Mouse (Mus musculus) hindbrain, embryonic 16.5 days (tissue): ENCODE results near the gene Hlx. TPM values are rescaled to one million over a fixed set of nuclear protein-coding genes. Genes with fewer than 3 reads are reported as not detected.

Source experiments
- ATAC-seq: fragments of 200-750 bp; cut with Nextera tagmentation; 2 replicates; pipeline ENCODE4 v1.8.0; 2017; ENCODE audit warnings: moderate TSS enrichment, moderate library complexity
- H3K27ac ChIP-seq: fragments of 300-500 bp; sonication (generic); 2 replicates; pipeline ENCODE4 v1.5.1; 2014; ENCODE audit warnings: low read depth, mild to moderate bottlenecking, control low read depth, low read length, moderate library complexity
- H3K27me3 ChIP-seq: fragments of 300-500 bp; sonication (generic); replicated peaks from 2 replicates; pipeline ENCODE4 v1.6.1; 2014; ENCODE audit warnings: low read length; ENCODE audit not compliant: control insufficient read depth, insufficient read depth
- H3K36me3 ChIP-seq: fragments of 300-500 bp; sonication (generic); 2 replicates; pipeline ENCODE4 v1.6.1; 2014; ENCODE audit warnings: mild to moderate bottlenecking, low read length, moderate library complexity, mixed read lengths; ENCODE audit not compliant: control insufficient read depth, insufficient read depth
- H3K4me1 ChIP-seq: fragments of 300-500 bp; sonication (generic); 2 replicates; pipeline ENCODE4 v1.6.1; 2014; ENCODE audit warnings: low read depth, low read length; ENCODE audit not compliant: control insufficient read depth, insufficient read depth
- H3K4me2 ChIP-seq: fragments of 300-500 bp; sonication (generic); 2 replicates; pipeline ENCODE4 v1.6.1; 2014; ENCODE audit warnings: mild to moderate bottlenecking, low read length, control low read depth, moderate library complexity
- H3K4me3 ChIP-seq: fragments of 300-500 bp; sonication (generic); 2 replicates; pipeline ENCODE4 v1.5.1; 2014; ENCODE audit warnings: mild to moderate bottlenecking, low read length, control low read depth, moderate library complexity
- H3K9ac ChIP-seq: fragments of 300-500 bp; sonication (generic); 2 replicates; pipeline ENCODE4 v1.6.1; 2014; ENCODE audit warnings: low read depth, mild to moderate bottlenecking, control low read depth, low read length, moderate library complexity
- H3K9me3 ChIP-seq: fragments of 300-500 bp; sonication (generic); 2 replicates; pipeline ENCODE4 v1.6.1; 2014; ENCODE audit warnings: mild to moderate bottlenecking, low read length, moderate library complexity; ENCODE audit not compliant: control insufficient read depth
- whole genome bisulfite sequencing: fragments of 180-500 bp; shearing (Covaris S2); extraction: QIAGEN DNeasy Blood & Tissue Kit; methylation state at CpG from one replicate; pipeline ENCODE4 v1.1.7; 2014; 5-methylcytosine and 5-hydroxymethylcytosine counted together
- polyA plus RNA-seq: library from polyadenylated mRNA; unstranded; fragments of >200 nt; fragmentation: Nextera tagmentation; extraction: Ambion mirVana; gene quantifications from 2 replicates; pipeline ENCODE4 v1.2.1, GENCODE M21; 2015

Gene Hlx
- polyA plus RNA-seq, 1 experiment from 2014 or later: 2.3 TPM

DNA sequence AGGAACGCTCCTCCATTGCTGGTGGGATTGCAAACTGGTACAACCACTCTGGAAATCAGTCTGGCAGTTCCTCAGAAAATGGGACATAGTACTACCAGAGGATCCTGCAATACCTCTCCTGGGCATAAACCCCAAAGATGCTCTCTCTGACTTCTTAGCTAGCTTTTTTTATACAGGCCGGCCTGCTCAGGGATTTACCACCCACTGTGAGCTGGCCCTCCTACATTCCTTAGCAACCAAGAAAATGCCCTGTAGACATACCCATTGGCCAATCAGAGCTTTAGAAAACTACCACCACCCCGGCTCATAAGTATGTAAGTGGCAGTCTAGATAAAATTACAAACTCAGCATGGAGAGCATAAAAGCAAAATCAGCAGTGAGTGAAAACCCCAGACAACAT, 27.5 kb downstream of the Hlx start:
- 54% methylated on average over 3 of the region's 3 CpGs for WGBS
- Histone ChIP-seq H3K27ac (no peak overlapping the region), H3K4me3 (no peak overlapping the region), H3K36me3 (no peaks in the 10 kb centered on the region), H3K4me2 (no peak overlapping the region), H3K9me3 (no peaks in the 10 kb centered on the region), H3K27me3 (no peaks in the 10 kb centered on the region), H3K9ac (no peak overlapping the region), H3K4me1 (no peaks in the 10 kb centered on the region)
- ATAC-seq: no peak

DNA sequence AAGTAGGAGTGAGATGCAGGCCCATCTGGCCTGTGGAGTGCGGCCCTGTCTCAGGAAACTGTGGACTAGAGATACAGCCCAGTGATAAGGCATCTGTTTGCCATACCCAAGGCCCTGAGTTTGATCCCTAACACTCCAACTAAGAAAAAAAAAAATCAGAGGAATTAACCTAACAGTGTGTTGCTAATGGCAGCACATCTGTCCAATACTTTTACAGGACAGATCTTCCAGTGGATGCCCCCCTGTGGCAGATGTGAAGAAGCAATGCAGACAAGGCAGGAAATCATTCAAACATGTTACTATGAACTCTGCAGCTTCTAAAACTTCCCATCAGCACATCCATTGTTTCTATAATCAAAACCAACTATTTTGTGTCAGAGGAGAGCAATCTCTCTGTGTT, 33.1 kb downstream of the Hlx start:
- Histone ChIP-seq H3K36me3 (no peaks in the 10 kb centered on the region), H3K4me3 (no peak overlapping the region), H3K27me3 (no peaks in the 10 kb centered on the region), H3K9me3 (no peaks in the 10 kb centered on the region), H3K4me2 (no peak overlapping the region), H3K9ac (no peak overlapping the region), H3K4me1 (no peaks in the 10 kb centered on the region), H3K27ac (no peak overlapping the region)
- ATAC-seq: no peak
- WGBS: 100% methylated on average over 1 of the region's 1 CpGs

DNA sequence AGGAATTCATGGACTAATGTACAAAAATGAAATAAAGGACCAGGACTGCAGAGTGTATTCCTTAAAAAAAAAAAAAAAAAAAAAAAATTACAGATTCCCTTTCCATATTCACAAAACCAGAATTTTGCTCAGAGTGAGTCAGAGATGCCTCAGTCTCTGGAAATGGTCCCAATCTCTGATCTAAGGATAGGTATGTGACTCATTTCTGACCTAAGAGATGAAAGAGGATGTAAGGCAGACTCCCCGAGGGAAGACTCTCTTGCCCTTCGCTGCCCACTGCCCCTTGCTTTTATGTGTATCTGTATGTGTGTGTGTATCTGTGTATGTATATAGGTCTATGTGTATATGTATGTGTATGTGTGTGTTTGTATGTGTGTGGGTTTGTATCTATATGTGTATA, 37.0 kb downstream of the Hlx start:
- no peaks in the 10 kb centered on the region for H3K36me3 ChIP-seq
- H3K4me2 ChIP-seq: no peak overlapping the region
- no peak overlapping the region for H3K4me3 ChIP-seq
- H3K9me3 ChIP-seq: no peaks in the 10 kb centered on the region
- no peaks in the 10 kb centered on the region for H3K4me1 ChIP-seq
- no peaks in the 10 kb centered on the region for H3K27me3 ChIP-seq
- ATAC-seq: no peak
- no peak overlapping the region for H3K9ac ChIP-seq
- no peak overlapping the region for H3K27ac ChIP-seq
- WGBS: 74% methylated on average over 2 of the region's 2 CpGs

GRCm38 (mm10) chr1:184692204-184692904, 40.1 kb downstream of the Hlx start:
- H3K4me3 ChIP-seq: no peak overlapping the region
- H3K36me3 ChIP-seq: no peaks in the 10 kb centered on the region
- no peaks in the 10 kb centered on the region for H3K9me3 ChIP-seq
- no peaks in the 10 kb centered on the region for H3K4me1 ChIP-seq
- WGBS: 54% methylated on average over 10 of the region's 10 CpGs
- no peak for ATAC-seq
- no peak overlapping the region for H3K9ac ChIP-seq
- H3K27ac ChIP-seq: no peak overlapping the region
- H3K4me2 ChIP-seq: no peak overlapping the region
- H3K27me3 ChIP-seq: no peaks in the 10 kb centered on the region

DNA sequence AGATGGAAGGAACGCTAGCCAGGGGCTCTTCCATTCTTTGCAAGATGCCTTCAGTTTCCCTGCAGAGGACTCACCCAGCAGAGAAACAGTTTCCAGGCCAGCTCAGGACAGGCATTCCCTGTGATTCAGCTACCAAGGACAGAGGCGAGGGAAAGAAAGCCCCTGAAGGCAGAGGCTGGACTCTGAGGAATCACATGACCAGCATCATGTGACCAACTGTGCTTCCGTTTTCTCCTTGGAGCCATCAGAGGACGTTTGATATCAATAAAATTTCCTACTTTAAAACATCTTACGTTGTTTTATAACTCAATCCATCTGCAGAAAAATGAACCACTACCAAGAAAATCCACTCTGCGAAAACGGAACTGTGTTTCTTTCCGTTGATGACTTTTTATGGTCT, 41.2 kb downstream of the Hlx start:
- Histone ChIP-seq H3K9ac (no peak overlapping the region), H3K4me2 (no peak overlapping the region), H3K36me3 (no peaks in the 10 kb centered on the region), H3K27ac (no peak overlapping the region), H3K9me3 (no peaks in the 10 kb centered on the region), H3K4me1 (no peaks in the 10 kb centered on the region), H3K4me3 (no peak overlapping the region), H3K27me3 (no peaks in the 10 kb centered on the region)
- no peak for ATAC-seq
- 84% methylated on average over 8 of the region's 8 CpGs for WGBS

GRCm38 (mm10) chr1:184688026-184688425, 44.4 kb downstream of the Hlx start:
- no peak overlapping the region for H3K9ac ChIP-seq
- no peaks in the 10 kb centered on the region for H3K4me1 ChIP-seq
- H3K27me3 ChIP-seq: no peaks in the 10 kb centered on the region
- no peaks in the 10 kb centered on the region for H3K36me3 ChIP-seq
- H3K4me3 ChIP-seq: no peak overlapping the region
- ATAC-seq: no peak
- H3K4me2 ChIP-seq: no peak overlapping the region
- H3K9me3 ChIP-seq: no peaks in the 10 kb centered on the region
- H3K27ac ChIP-seq: no peak overlapping the region
- 84% methylated on average over 7 of the region's 7 CpGs for WGBS

GRCm38 (mm10) chr1:184687512-184687911, 44.9 kb downstream of the Hlx start:
- ATAC-seq: no peak
- H3K27me3 ChIP-seq: no peaks in the 10 kb centered on the region
- no peak overlapping the region for H3K4me2 ChIP-seq
- no peaks in the 10 kb centered on the region for H3K9me3 ChIP-seq
- H3K36me3 ChIP-seq: no peaks in the 10 kb centered on the region
- no peak overlapping the region for H3K4me3 ChIP-seq
- no peak overlapping the region for H3K27ac ChIP-seq
- WGBS: 73% methylated on average over 4 of the region's 4 CpGs
- H3K9ac ChIP-seq: no peak overlapping the region
- H3K4me1 ChIP-seq: no peaks in the 10 kb centered on the region

DNA sequence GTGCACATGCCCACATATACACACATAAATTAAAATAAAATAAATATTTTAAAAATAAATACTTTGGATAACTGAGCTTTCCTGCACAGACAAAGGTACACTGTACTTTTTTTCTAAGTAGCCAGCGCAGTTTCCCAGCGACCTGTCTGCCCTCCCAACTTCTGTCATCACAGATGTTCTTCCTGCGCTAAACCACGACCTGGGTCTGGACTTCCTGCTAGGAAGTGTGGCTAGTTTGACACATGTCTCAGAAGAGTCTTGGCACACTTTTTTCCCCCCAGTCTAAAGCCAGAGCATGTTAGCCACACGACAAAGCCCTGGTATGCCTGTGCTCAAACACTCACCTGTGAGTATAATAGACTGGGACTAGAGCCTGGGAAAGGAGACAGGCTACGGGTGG, 48.9 kb downstream of the Hlx start:
- no peaks in the 10 kb centered on the region for H3K9me3 ChIP-seq
- no peak overlapping the region for H3K27ac ChIP-seq
- no peak overlapping the region for H3K9ac ChIP-seq
- H3K27me3 ChIP-seq: no peaks in the 10 kb centered on the region
- no peaks in the 10 kb centered on the region for H3K36me3 ChIP-seq
- no peak overlapping the region for H3K4me2 ChIP-seq
- no peak for ATAC-seq
- no peaks in the 10 kb centered on the region for H3K4me1 ChIP-seq
- no peak overlapping the region for H3K4me3 ChIP-seq
- 79% methylated on average over 6 of the region's 6 CpGs for WGBS

DNA sequence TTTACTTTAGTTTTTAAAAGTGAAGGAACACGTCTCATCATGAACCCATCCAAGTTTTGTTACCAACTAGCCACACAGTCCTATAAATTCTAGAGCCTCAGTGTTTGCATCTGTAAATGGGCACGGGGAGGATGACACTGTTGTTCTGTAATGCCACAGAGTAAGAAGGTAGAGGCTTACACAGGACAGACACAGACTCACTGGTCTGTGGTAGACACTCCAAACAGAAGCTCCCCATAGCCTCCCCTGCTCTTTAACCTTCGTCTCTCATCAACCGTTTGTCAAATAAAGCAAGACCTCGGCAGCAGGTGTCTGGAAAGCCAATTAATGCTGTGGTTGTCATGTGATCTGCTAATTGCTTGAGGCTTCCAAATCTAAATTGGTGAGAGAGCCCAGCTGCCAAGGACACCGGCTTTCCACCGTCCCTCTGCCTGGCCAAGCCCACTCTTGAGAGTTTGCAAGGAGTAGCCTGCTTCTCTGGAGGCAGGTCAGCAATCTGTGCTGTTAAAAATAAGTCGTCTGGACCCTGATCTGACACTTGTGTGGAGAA, 52.9 kb downstream of the Hlx start:
- Histone ChIP-seq H3K9me3 (no peaks in the 10 kb centered on the region), H3K27ac (no peak overlapping the region), H3K9ac (no peak overlapping the region), H3K36me3 (no peaks in the 10 kb centered on the region), H3K4me2 (no peak overlapping the region), H3K27me3 (no peaks in the 10 kb centered on the region), H3K4me3 (no peak overlapping the region), H3K4me1 (no peaks in the 10 kb centered on the region)
- no peak for ATAC-seq
- 62% methylated on average over 8 of the region's 8 CpGs for WGBS
